Mouse (Mus musculus) left cerebral cortex, adult 6 months (tissue): ENCODE measurements around the gene Acin1. TPM values are rescaled to one million over a fixed set of nuclear protein-coding genes. Genes with fewer than 3 reads are reported as not detected.

Source experiments
- long read RNA-seq, 2 experiments: library from polyadenylated mRNA; unstranded; transcript quantifications; one replicate each; pipeline ENCODE4 v2.0.0; 2019 to 2020
- polyA plus RNA-seq: library from polyadenylated mRNA; unstranded; fragments of <200 nt; fragmentation: Nextera tagmentation; gene quantifications from 2 replicates; pipeline ENCODE4 v1.2.3, GENCODE M21; 2021

Acin1 gene
- polyA plus RNA-seq = 28.3 and 32.9 TPM in 2 replicates
- long read RNA-seq, experiment 1, partial matches to known transcripts = 18 of 36 reads
- long read RNA-seq, experiment 1, other reads (novel, unspliced or antisense) = 15 of 36 reads
- long read RNA-seq, experiment 2, partial matches to known transcripts = 17 of 24 reads
- long read RNA-seq, experiment 2, other reads (novel, unspliced or antisense) = 5 of 24 reads

DNA sequence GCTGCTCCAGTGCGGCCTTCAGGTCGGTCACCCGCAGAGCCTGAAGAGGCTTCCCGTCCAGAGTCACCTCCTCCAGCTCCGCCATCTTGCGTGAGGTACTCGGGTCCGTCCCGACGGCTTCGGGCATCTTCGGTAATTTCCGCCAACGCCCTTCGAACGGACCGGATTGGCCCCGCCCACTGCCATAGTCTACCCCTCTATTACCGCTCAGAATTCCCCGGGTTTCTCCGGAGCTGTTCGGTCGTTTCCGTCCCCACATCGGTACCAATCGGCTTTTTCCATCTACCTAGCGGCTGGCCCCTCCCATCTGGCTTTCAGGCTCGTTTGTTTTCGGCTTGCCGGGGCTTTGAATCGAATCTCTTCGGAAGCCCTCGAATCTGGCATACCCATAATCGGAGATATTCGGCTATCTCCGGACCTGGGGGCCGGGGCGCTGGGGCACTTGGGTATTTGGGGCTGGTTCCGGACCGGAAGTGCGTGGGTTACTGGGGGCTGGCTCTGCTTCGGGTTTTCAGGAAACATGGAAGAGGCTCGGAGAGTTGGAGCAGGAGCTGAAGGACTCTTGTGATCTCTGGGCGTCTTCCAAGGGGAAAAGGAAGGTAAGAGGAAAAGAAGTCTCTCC is at the start of gene Acin1:
Gene Acin1, minus strand, starts transcription at position 410 of the 622 bp plus-strand sequence.

DNA sequence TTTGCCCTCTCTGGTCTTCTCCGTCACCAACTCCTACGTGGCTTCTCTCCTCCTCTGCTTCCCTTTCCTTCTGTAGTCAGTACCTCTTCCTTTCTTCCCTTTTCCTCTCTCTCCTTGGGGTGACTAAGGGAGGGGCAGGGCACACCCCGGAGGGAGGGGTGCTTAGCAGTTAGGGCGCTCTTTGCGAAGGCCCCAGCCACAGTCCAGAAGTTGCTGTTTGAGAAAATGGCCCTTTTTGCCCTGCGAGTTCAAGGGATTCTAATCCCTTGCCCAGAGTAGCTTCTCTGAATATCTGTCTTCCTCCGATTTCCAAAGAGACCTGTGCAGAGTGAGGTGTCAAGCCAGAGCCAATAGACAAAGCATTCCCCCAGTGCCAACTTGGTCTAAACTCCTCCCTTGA is 25.3 kb upstream of the Acin1 start, which contains the start of gene Cebpe:
Gene Cebpe, minus strand, starts transcription at position 101 of the 400 bp plus-strand sequence.

DNA sequence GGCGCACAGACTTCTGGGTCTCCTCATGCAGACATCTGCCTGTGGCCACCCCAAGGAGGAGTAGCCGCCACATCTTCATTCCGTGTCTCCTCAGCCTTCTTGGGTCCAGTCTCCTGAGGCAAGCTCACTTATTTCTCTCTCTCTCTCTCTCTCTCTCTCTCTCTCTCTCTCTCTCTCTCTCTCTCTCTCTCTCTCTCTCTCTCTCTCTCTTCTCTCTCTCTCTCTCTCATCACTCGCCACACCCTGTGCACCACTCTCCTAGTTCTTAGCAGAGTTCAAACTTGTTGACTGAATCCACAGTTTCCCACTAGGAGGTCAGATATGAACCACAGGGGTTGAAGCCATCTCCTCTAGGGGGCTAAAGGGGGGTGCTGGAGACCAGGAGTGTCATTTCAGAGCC is 12.0 kb upstream of the Acin1 start, which contains the start of gene Gm29776:
Gene Gm29776, minus strand, starts transcription at position 101 of the 400 bp plus-strand sequence.

DNA sequence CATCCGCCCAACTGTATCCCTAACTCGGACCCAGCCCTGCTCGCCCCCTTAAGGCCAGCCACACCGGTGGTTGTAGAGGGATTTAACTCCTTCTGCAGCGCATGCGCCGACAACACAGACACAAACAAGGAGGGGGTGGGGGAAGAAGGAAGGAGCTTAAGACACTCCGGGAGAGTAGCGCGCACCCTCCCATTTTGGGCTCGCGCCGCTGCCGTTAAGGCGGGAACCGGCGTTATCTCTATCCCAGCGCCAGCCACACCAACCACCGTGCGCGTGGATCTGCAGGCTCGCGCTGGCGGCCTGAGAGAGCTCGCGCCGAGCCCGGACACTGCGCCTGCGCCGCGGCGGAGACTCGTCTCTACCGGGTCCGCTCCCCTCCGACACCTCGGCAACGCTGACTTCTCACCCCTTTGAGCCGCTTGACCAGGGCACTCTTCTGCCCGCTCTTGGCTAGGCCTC is 639 bp downstream of the Acin1 start, which contains the start of gene 1700123O20Rik:
Gene 1700123O20Rik, plus strand, starts transcription at position 154 of the 459 bp plus-strand sequence.

DNA sequence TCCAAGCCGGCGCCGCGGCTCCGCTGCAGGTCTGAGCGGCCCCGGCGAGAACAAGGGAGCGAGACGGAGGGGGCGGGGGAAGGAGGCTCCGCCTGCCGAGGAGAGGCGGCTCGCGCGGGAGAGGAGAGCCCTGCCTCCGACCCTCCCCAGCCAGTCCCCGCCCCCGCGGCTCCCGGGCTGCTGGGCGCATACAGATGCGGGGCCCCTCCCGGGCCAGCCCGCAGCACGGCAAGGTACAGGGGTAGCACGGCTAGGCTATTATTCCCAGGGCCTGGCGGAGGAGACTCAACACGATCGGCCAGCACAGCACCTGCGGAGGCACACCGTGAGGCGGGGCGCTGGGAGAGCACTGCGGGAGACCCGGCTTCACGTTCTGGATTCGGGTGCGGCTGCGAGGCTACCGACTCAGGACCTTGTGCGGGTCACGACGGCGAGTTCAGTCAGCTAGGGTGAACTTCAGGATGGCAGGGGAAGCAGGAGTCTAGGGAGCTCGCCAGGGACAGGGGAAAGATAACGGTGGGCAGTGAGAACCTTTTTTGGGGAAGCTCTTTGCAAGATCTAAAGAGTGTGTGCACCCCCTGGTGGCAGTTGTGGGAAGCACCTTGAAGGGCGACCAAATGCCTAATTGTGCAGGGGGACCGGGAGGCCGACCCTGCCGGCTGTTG is 45.3 kb downstream of the Acin1 start, which contains the start of gene Cdh24:
Gene Cdh24, minus strand, starts transcription at position 60 of the 665 bp plus-strand sequence.

DNA sequence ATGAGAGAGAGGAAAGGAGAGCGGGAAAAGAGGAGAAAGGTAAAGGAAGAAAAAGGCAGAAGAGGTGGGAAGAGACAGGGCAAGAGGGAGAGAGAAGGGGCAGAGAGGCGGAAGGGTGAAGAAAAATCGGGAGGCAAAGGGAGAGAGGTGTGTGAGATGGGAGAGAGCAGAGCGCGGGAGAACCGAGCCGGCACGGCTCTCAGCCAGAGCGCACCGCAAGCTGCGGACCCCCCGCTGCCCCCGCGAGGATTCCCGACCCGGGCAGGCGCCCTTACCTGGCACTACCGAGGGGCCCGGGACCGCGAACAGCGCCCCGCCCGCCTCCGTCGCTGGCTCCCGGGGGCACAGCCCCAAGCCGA is 45.8 kb downstream of the Acin1 start, which contains the start of gene Gm17606:
Gene Gm17606, plus strand, starts transcription at position 7 of the 359 bp plus-strand sequence.

DNA sequence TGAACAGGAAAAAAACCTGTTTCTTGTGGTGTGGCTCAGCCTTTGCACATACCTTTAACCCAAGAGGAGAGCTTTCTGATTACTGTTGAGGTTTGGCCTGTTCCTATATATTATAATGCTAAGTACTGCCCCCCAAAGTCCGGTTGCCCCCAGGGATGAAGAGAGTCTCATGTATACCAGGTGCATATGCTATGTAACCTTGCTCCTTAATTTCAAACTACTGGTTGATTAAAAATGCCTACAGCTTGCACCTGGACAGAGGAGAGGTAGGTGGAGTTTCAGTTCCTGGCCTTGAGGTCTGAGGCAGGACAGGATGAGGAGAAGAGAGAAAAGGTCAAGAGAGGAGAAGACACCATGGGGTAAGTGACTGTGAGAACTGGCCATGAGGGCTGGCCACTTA is 65.6 kb downstream of the Acin1 start, which contains the start of gene Psmb11:
Gene Psmb11, plus strand, starts transcription at position 301 of the 400 bp plus-strand sequence.

DNA sequence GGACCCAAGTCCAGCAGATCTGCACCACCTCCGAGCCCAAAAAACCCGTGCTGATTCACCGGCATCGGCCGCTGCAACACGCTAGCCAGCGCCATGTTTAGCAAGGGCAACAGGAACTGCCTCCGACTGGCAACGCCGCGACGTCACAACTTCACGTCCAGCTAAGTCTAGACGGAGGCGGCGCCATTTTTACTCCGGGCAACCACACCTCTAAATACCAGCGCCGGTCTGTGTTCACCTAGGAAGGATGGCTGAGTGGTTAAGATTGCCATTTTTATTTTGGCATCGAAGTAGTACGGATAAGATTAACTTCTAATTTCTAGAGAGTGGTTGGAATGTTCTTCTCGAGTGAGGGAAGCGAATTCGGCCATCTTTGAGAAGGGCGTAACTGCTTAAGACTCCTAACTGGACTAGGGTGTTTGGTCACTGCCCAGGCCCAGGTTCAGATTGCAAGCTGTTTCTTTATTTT is 68.8 kb downstream of the Acin1 start, which contains the start of gene Psmb5:
Gene Psmb5, minus strand, starts transcription at position 126 of the 469 bp plus-strand sequence.

DNA sequence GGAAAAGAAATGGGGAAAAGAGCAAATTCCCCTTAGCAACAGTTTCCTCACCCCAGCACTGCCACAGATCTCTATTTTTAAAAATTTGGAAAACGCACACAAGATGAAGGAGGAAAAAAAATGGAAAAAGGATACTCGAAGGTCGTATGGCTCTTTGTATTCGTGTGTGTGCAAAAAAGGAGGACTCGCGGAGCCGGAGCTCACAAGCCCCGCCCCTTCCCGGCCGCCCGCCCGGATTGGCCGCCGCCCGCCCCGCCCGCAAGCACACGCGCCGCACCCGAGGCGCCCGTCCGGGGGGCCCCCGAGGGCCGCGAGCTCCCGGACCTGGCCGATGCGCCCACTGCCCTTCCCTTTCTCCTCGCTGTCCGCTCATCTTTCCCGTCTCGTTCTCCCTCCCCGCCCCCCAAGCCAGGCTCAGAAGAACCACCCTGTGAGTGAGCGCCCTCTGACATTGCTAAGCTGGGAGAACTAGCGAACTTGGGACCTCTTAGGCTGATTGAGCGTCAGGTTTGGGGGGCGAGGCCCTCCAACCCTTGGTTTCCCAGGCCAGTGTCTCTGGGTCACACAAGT is 80.9 kb downstream of the Acin1 start, which contains the start of gene 4931414P19Rik:
Gene 4931414P19Rik, minus strand, starts transcription at position 242 of the 570 bp plus-strand sequence.

Other genes with a start within 250 kb of the Acin1 start
- 7.2 and 18.6 TPM in 2 replicates for gene Lrp10, start 222.8 kb downstream of the Acin1 start, polyA plus RNA-seq
- gene Rem2, start 210.8 kb downstream of the Acin1 start, polyA plus RNA-seq = 8.8 and 13.8 TPM in 2 replicates
- 32.7 and 35.9 TPM in 2 replicates for gene Prmt5, start 169.4 kb downstream of the Acin1 start, polyA plus RNA-seq
- 3.4 and 4.0 TPM in 2 replicates for gene Haus4, start 132.3 kb downstream of the Acin1 start, polyA plus RNA-seq
- gene Ajuba, start 109.4 kb downstream of the Acin1 start, polyA plus RNA-seq = 0.34 and 0.49 TPM in 2 replicates
- gene 4931414P19Rik, start 80.9 kb downstream of the Acin1 start, polyA plus RNA-seq = 1.6 and 3.0 TPM in 2 replicates
- 598 and 663 TPM in 2 replicates for gene Psmb5, start 68.9 kb downstream of the Acin1 start, polyA plus RNA-seq
- 0.05 and 0.11 TPM in 2 replicates for gene Psmb11, start 65.5 kb downstream of the Acin1 start, polyA plus RNA-seq
- not detected in 2 replicates for gene Gm17606, start 46.0 kb downstream of the Acin1 start, polyA plus RNA-seq
- 0.64 and 0.83 TPM in 2 replicates for gene Cdh24, start 45.6 kb downstream of the Acin1 start, polyA plus RNA-seq
- gene 1700123O20Rik, start 715 bp downstream of the Acin1 start, polyA plus RNA-seq = 44.0 and 47.2 TPM in 2 replicates
- gene Gm29776, start 11.9 kb upstream of the Acin1 start, polyA plus RNA-seq = not detected in 2 replicates
- not detected in 2 replicates for gene Cebpe, start 25.2 kb upstream of the Acin1 start, polyA plus RNA-seq
- gene Slc7a8, start 95.0 kb upstream of the Acin1 start, polyA plus RNA-seq = 17.7 and 25.0 TPM in 2 replicates
- 0.10 TPM in 1 of 2 replicates, not detected in the other for gene Rnf212b, start 127.2 kb upstream of the Acin1 start, polyA plus RNA-seq
- gene Homez, start 184.0 kb upstream of the Acin1 start, polyA plus RNA-seq = 5.8 and 7.3 TPM in 2 replicates
- 3.4 and 6.9 TPM in 2 replicates for gene Ppp1r3e, start 190.6 kb upstream of the Acin1 start, polyA plus RNA-seq
- gene Bcl2l2, start 196.4 kb upstream of the Acin1 start, polyA plus RNA-seq = 7.9 and 8.1 TPM in 2 replicates
- not detected in 2 replicates for gene Gm20521, start 196.5 kb upstream of the Acin1 start, polyA plus RNA-seq
- 17.4 and 22.3 TPM in 2 replicates for gene Pabpn1, start 205.6 kb upstream of the Acin1 start, polyA plus RNA-seq
- gene Slc22a17, start 226.2 kb upstream of the Acin1 start, polyA plus RNA-seq = 131 and 194 TPM in 2 replicates
- 0.77 and 5.0 TPM in 2 replicates for gene Efs, start 239.2 kb upstream of the Acin1 start, polyA plus RNA-seq
- 0.10 and 0.20 TPM in 2 replicates for gene Il25, start 245.8 kb upstream of the Acin1 start, polyA plus RNA-seq
- gene Cmtm5, start 249.3 kb upstream of the Acin1 start, polyA plus RNA-seq = 87.7 and 132 TPM in 2 replicates